Mouse (Mus musculus) erythroblast, embryonic 14.5 days (primary cell): ENCODE measurements around the gene Fer1l5.

ENCODE experiments used
- GATA1 ChIP-seq: IDR thresholded peaks from 2 replicates; pipeline ENCODE4 v1.6.1; 2012; ENCODE audit warnings: low read length, inconsistent platforms, mixed read lengths
- TAL1 ChIP-seq: IDR thresholded peaks from 3 replicates; pipeline ENCODE4 v1.6.1; 2012; ENCODE audit warnings: low read length, inconsistent platforms, mixed read lengths

DNA sequence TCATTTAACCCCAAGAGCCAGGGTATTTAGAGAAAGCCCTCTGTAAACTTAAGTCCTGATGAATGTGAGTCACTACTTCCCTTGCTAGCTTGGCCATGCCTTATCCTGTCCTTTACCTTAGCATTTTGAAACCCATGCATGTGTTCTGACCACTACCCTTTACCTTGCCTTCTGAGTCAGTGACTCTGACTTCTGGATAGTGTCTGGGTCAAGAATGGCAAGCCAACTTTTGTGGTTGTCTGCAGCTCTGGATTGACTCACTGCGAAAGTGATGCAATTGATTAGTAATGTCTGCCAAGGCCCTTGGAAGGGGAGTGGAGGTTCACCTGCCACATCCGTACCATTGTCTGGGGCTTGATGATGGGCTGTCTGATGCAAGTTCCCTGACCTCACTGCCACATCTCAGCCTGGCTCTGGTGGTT lies 46.2 kb upstream of the Fer1l5 start:
- TF ChIP-seq GATA1, result no peak
- TF ChIP-seq TAL1, result no peak
